Mouse (Mus musculus) stomach, embryonic 14.5 days (tissue): ENCODE measurements around the gene Armh1. TPM values are rescaled to one million over a fixed set of nuclear protein-coding genes. Genes with fewer than 3 reads are reported as not detected.

Source experiments
- ATAC-seq: fragments of 200-750 bp; cut with Nextera tagmentation; 2 replicates; pipeline ENCODE4 v1.8.0; 2017; ENCODE audit warnings: low read depth, moderate TSS enrichment; ENCODE audit not compliant: insufficient number of reproducible peaks, insufficient read depth, low FRiP score
- H3K27ac ChIP-seq: fragments of 300-500 bp; sonication (generic); 2 replicates; pipeline ENCODE4 v1.5.1; 2014; ENCODE audit warnings: mild to moderate bottlenecking, low read length, moderate library complexity, mixed read lengths
- H3K27me3 ChIP-seq: fragments of 300-500 bp; sonication (generic); 2 replicates; pipeline ENCODE4 v1.6.1; 2014; ENCODE audit warnings: low read length, control low read depth, mixed read lengths; ENCODE audit not compliant: control insufficient read depth, insufficient read depth
- H3K36me3 ChIP-seq: fragments of 300-500 bp; sonication (generic); 2 replicates; pipeline ENCODE4 v1.6.1; 2014; ENCODE audit warnings: mild to moderate bottlenecking, control low read depth, low read length, moderate library complexity, mixed read lengths; ENCODE audit not compliant: control insufficient read depth, insufficient read depth
- H3K4me1 ChIP-seq: fragments of 300-500 bp; sonication (generic); 2 replicates; pipeline ENCODE4 v1.6.1; 2014; ENCODE audit warnings: low read length, control low read depth, mixed read lengths; ENCODE audit not compliant: control insufficient read depth, insufficient read depth
- H3K4me2 ChIP-seq: fragments of 300-500 bp; sonication (generic); replicated peaks from 2 replicates; pipeline ENCODE4 v1.6.1; 2014; ENCODE audit warnings: low read depth, low read length, control low read depth
- H3K4me3 ChIP-seq: fragments of 300-500 bp; sonication (generic); 2 replicates; pipeline ENCODE4 v1.5.1; 2014; ENCODE audit warnings: low read depth, low read length, control low read depth
- H3K9ac ChIP-seq: fragments of 300-500 bp; sonication (generic); replicated peaks from 2 replicates; pipeline ENCODE4 v1.6.1; 2014; ENCODE audit warnings: low read depth, mild to moderate bottlenecking, control low read depth, low read length, moderate library complexity, mixed read lengths
- H3K9me3 ChIP-seq: fragments of 300-500 bp; sonication (generic); 2 replicates; pipeline ENCODE4 v1.6.1; 2016; ENCODE audit warnings: low read depth, low read length, control low read depth; ENCODE audit not compliant: control insufficient read depth
- WGBS: fragments of 180-500 bp; shearing (Covaris S2); extraction: QIAGEN DNeasy Blood & Tissue Kit; methylation state at CpG from one replicate; pipeline ENCODE4 v1.1.7; 2014; 5-methylcytosine and 5-hydroxymethylcytosine counted together
- polyA plus RNA-seq: library from polyadenylated mRNA; unstranded; fragments of >200 nt; fragmentation: Nextera tagmentation; extraction: Ambion mirVana; gene quantifications from 2 replicates; pipeline ENCODE4 v1.2.1, GENCODE M21; 2014

Armh1 gene
- polyA plus RNA-seq, 1 experiment from 2014 or later: 0.30 TPM

DNA sequence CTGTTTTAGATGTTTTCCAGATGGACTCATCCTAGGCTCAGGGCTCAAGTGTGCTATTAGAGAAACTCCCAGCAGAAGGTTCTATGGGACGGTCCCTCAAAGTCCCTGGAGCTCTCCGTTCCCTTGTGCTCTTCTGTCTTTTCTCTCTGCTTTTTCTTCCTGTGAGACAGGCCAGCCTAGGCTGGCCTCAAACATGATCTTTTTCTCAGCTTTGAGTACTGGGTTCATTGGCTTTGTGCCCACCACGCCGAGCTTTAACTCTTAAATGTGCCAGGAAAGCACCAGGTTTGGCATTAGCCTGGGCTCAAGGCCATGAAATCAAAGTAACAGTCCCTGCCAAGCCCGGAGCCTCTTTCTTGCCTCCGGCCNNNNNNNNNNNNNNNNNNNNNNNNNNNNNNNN lies 11.1 kb downstream of the Armh1 start:
- no peak overlapping the region for H3K4me3 ChIP-seq
- ATAC-seq: no peak
- H3K4me2 ChIP-seq: no peak overlapping the region
- WGBS: 84% methylated on average over 6 of the region's 6 CpGs
- no peaks in the 10 kb centered on the region for H3K27me3 ChIP-seq
- H3K36me3 ChIP-seq: no peaks in the 10 kb centered on the region
- H3K9ac ChIP-seq: no peak overlapping the region
- H3K9me3 ChIP-seq: no peaks in the 10 kb centered on the region; the same call in 1 of the 2 replicates
- H3K4me1 ChIP-seq: no peaks in the 10 kb centered on the region
- H3K27ac ChIP-seq: no peak overlapping the region

DNA sequence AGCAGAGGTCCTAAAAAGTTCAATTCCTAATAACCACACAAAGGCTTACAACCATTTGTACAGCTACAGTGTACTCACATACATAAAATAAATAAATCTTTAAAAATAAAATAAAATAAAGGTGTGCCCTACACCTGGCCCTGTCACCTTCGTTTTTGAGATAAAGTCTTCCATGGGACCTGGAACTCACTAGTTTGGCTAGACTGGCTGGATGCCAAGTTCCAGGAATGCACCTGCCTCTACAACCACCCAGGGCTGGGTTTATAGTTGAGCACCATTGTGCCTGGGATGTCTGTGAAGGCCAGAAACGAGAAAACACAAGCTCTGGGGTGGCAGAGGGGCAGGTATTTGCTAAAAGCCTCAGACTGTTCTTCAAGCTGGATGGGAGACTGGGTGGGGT lies 12.8 kb downstream of the Armh1 start:
- H3K9me3 ChIP-seq: no peaks in the 10 kb centered on the region; the same call in 1 of the 2 replicates
- no peak for ATAC-seq
- H3K9ac ChIP-seq: no peak overlapping the region
- H3K27me3 ChIP-seq: no peaks in the 10 kb centered on the region
- 37% methylated on average over 2 of the region's 2 CpGs for WGBS
- H3K4me2 ChIP-seq: no peak overlapping the region
- 0 out of 2 replicates have a peak, but pooled peaks cover 3% of the 10 kb centered on the region for H3K4me1 ChIP-seq
- no peaks in the 10 kb centered on the region for H3K36me3 ChIP-seq
- no peak overlapping the region for H3K4me3 ChIP-seq
- H3K27ac ChIP-seq: no peak overlapping the region; the same call in 1 of the 2 replicates

GRCm38 (mm10) chr4:117235822-117236221 lies 16.1 kb downstream of the Armh1 start:
- 42% methylated on average over 4 of the region's 4 CpGs for WGBS
- ATAC-seq: no peak

GRCm38 (mm10) chr4:117234166-117234741 lies 17.7 kb downstream of the Armh1 start:
- H3K27me3 ChIP-seq: no peaks in the 10 kb centered on the region
- no peak overlapping the region for H3K9ac ChIP-seq
- no peaks in the 10 kb centered on the region; the same call in 1 of the 2 replicates for H3K9me3 ChIP-seq
- no peak overlapping the region for H3K27ac ChIP-seq
- H3K4me3 ChIP-seq: no peak overlapping the region
- no peaks in the 10 kb centered on the region for H3K36me3 ChIP-seq
- ATAC-seq: no peak
- no peak overlapping the region for H3K4me2 ChIP-seq
- H3K4me1 ChIP-seq: 0 out of 2 replicates have a peak, but pooled peaks cover 3% of the 10 kb centered on the region
- WGBS: 68% methylated on average over 7 of the region's 7 CpGs

More at GRCm38 (mm10) chr4:117235822-117236221, 16.1 kb downstream of the Armh1 start:
- H3K9ac ChIP-seq: no peak overlapping the region
- H3K4me1 ChIP-seq: 0 out of 2 replicates have a peak, but pooled peaks cover 3% of the 10 kb centered on the region
- H3K4me3 ChIP-seq: no peak overlapping the region
- no peaks in the 10 kb centered on the region; the same call in 1 of the 2 replicates for H3K9me3 ChIP-seq
- H3K27ac ChIP-seq: no peak overlapping the region
- no peaks in the 10 kb centered on the region for H3K36me3 ChIP-seq
- no peak overlapping the region for H3K4me2 ChIP-seq
- no peaks in the 10 kb centered on the region for H3K27me3 ChIP-seq

DNA sequence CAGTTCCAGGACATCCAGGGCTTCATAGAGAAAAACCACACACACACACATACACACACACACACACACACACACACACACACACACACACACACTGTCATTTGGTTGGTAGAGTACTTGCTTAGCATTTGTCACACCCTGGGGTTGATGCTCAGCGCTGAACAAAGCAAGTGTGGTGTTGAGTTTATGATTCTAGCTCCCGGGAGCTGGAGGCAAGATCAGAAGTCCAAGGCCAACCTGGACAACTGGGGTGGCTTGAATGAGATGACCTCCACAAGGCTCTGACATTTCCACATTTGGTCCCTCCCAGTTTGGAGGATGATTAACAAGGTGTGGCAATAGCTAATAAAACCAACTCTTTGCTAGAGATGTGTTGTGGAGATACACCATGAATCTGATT lies 20.7 kb downstream of the Armh1 start:
- WGBS: 74% methylated on average over 2 of the region's 2 CpGs
- ATAC-seq: no peak
- 0 out of 2 replicates have a peak, but pooled peaks cover 3% of the 10 kb centered on the region for H3K4me1 ChIP-seq

GRCm38 (mm10) chr4:117230331-117230730 lies 21.6 kb downstream of the Armh1 start:
- H3K9me3 ChIP-seq: no peaks in the 10 kb centered on the region
- no peak overlapping the region for H3K27ac ChIP-seq
- 55% methylated on average over 10 of the region's 10 CpGs for WGBS
- ATAC-seq: no peak
- no peaks in the 10 kb centered on the region for H3K27me3 ChIP-seq
- no peak overlapping the region for H3K4me3 ChIP-seq
- no peaks in the 10 kb centered on the region for H3K36me3 ChIP-seq
- H3K4me1 ChIP-seq: no peaks in the 10 kb centered on the region
- no peak overlapping the region for H3K4me2 ChIP-seq
- H3K9ac ChIP-seq: no peak overlapping the region

More for the DNA sequence above, 20.7 kb downstream of the Armh1 start:
- Histone ChIP-seq H3K27me3 (no peaks in the 10 kb centered on the region), H3K9ac (no peak overlapping the region), H3K9me3 (no peaks in the 10 kb centered on the region), H3K36me3 (no peaks in the 10 kb centered on the region), H3K4me3 (no peak overlapping the region), H3K27ac (no peak overlapping the region), H3K4me2 (no peak overlapping the region)

- no peaks in the 10 kb centered on the region for H3K9me3 ChIP-seq
- WGBS: 52% methylated on average over 15 of the region's 15 CpGs
- no peak overlapping the region for H3K4me3 ChIP-seq
- no peaks in the 10 kb centered on the region for H3K27me3 ChIP-seq
- no peak overlapping the region for H3K27ac ChIP-seq
- H3K9ac ChIP-seq: no peak overlapping the region
- no peak for ATAC-seq
- H3K4me2 ChIP-seq: no peak overlapping the region; the same call in 1 of the 2 replicates
- H3K4me1 ChIP-seq: no peaks in the 10 kb centered on the region
- H3K36me3 ChIP-seq: no peaks in the 10 kb centered on the region
These were observed 22.3 kb downstream of the Armh1 start for GRCm38 (mm10) chr4:117229590-117229989.

DNA sequence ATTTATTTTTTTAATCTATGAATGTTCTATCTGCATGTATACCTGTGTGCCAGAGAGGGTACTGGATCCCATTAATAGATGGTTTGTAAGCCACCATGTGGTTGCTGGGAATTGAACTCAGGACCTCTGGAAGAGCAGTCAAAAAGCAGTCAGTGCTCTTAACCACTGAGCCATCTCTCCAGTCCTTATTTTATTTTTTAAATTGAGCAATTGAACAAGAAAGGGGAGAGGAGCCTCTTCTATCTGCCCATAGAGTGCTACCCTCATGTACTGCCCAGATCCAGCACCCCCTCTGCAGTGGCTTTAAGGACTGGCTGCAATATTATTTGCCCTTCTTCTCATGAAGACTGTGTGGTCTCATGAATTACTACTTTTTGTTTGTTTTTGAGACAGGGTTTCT lies 26.7 kb downstream of the Armh1 start:
- Histone ChIP-seq H3K9ac (no peak overlapping the region), H3K4me3 (no peak overlapping the region), H3K27ac (no peak overlapping the region), H3K4me1 (no peaks in the 10 kb centered on the region), H3K9me3 (no peaks in the 10 kb centered on the region), H3K4me2 (no peak overlapping the region), H3K27me3 (no peaks in the 10 kb centered on the region), H3K36me3 (no peaks in the 10 kb centered on the region)
- ATAC-seq: no peak

DNA sequence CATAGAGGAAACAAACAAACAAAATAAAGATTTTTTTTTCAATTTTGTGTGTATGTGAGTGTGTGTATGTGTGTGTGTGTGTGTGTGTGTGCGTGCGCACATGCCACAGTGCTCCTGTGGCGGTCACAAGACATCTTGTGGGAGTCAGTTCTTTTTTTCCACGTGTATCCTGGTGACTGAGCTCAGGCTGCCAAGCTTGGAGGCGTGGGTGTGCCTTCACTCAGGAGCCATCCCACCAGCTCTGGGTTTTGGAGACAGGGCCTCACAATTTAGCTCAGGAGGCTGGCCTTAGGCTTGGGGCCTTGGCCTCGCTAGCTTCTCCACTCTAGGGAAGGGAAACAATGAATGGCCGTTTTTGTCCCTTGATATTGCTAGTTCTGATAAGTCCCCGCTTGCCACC lies 27.8 kb downstream of the Armh1 start:
- 72% methylated on average over 8 of the region's 8 CpGs for WGBS
- H3K27ac ChIP-seq: no peak overlapping the region

More for the DNA sequence above, 27.8 kb downstream of the Armh1 start:
- Histone ChIP-seq H3K9me3 (no peaks in the 10 kb centered on the region), H3K27me3 (no peaks in the 10 kb centered on the region), H3K4me3 (no peak overlapping the region), H3K9ac (no peak overlapping the region), H3K4me2 (no peak overlapping the region), H3K36me3 (no peaks in the 10 kb centered on the region), H3K4me1 (no peaks in the 10 kb centered on the region)
- no peak for ATAC-seq
